9 mouse cellular contexts compared by ENCODE assay signal in the genomic region with DNA sequence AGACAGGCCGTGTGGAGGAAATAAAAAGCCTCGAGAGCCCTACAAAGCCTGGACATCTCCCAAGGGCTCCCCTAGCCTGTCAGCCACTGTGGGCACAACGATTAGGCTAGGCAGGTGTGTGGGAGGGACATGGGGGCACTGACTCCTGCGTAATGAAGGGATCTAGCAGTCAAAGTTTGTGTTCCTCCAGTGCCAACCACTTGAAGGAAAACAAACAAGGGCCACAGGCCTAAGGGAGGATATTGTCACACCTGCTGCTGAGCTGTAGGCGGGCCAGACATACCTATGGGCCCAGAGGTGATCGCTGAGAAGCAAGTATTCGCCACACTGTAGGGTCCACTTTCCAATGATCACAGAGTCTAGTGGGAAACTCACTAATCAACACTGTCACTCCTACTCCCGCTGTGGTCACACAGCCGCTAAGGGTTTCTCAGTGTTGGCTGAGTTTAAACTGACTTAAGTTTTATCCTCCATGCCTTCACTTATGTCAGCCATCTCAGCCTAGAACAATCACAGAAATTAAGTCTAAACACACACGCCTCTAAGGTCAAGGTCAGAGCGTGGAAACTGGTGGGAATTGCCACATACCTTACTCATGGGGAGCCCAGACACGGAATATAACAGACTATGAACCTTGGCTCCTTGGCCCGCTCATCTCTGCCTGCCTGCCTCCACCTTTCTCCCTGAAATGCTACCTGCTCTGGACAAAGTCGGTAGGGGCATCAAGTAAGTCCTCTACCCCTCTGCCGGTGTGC. TPM values are rescaled to one million over a fixed set of nuclear protein-coding genes. Genes with fewer than 3 reads are reported as not detected.
A peak's percentile ranks its signal among the peaks of the same experiment; 100 is the strongest.
DNase-seq lines count a peak whose midpoint lies in the region; ATAC-seq lines count a peak whose summit lies in the region.
"Had no signal": no experiment of that assay in that cellular context is flagged by ENCODE, and none has a peak within 500 bp of the region (broad histone marks: within the 10 kb centered on the region; RNA-seq: fewer than 3 reads in every experiment).

No protein-coding gene starts in this region.

- no peak overlapping the region for H3K27ac ChIP-seq in neural tube, embryonic 11.5 days (ENCODE audit: low read depth, low read length)
- H3K27ac ChIP-seq in forebrain, embryonic 16.5 days (ENCODE audit: low read length), result no peak overlapping the region
- no peak overlapping the region for H3K27ac ChIP-seq in liver, embryonic 15.5 days (replicated peaks)
- H3K27ac ChIP-seq in stomach, embryonic 15.5 days, result 0 out of 2 replicates have a peak overlapping the region, but pooled peaks have one; percentile 16

- 59% methylated on average over 15 of the region's 15 CpGs for WGBS in neural tube, embryonic 11.5 days
- WGBS in forebrain, embryonic 16.5 days, result 55% methylated on average over 15 of the region's 15 CpGs
- 44% methylated on average over 15 of the region's 15 CpGs for WGBS in liver, embryonic 15.5 days (ENCODE audit: insufficient replicate concordance)
- WGBS in stomach, embryonic 15.5 days, result 46% methylated on average over 15 of the region's 15 CpGs

- peak overlapping the region; percentile 61 for H3K4me2 ChIP-seq in neural tube, embryonic 11.5 days (ENCODE audit: low read depth)
- H3K4me2 ChIP-seq in forebrain, embryonic 16.5 days (ENCODE audit: low read length), result peak overlapping the region; percentile 52
- peak overlapping the region; percentile 78 for H3K4me2 ChIP-seq in liver, embryonic 15.5 days
- H3K4me2 ChIP-seq in stomach, embryonic 15.5 days, result peak overlapping the region; percentile 95

- H3K27me3 ChIP-seq in neural tube, embryonic 11.5 days (ENCODE audit: control insufficient read depth, insufficient read depth, low read length), result 0 out of 2 replicates have a peak, but pooled peaks cover 2% of the 10 kb centered on the region
- H3K27me3 ChIP-seq in forebrain, embryonic 16.5 days (replicated peaks; ENCODE audit: control insufficient read depth, insufficient read depth, low read length), result no peaks in the 10 kb centered on the region
- 0 out of 2 replicates have a peak, but pooled peaks cover 6% of the 10 kb centered on the region for H3K27me3 ChIP-seq in liver, embryonic 15.5 days
- no peaks in the 10 kb centered on the region for H3K27me3 ChIP-seq in stomach, embryonic 15.5 days (replicated peaks)

- H3K4me3 ChIP-seq in neural tube, embryonic 11.5 days (ENCODE audit: low read depth, low read length), result peak overlapping the region; percentile 21; the same call in 1 of the 2 replicates
- peak overlapping the region; percentile 43 for H3K4me3 ChIP-seq in forebrain, embryonic 16.5 days (replicated peaks; ENCODE audit: low read length)
- peak overlapping the region; percentile 50 for H3K4me3 ChIP-seq in liver, embryonic 15.5 days (replicated peaks)
- peak overlapping the region; percentile 47 for H3K4me3 ChIP-seq in stomach, embryonic 15.5 days (replicated peaks)

- peak overlapping the region; percentile 37; the same call in 1 of the 2 replicates for H3K9ac ChIP-seq in neural tube, embryonic 11.5 days (ENCODE audit: low read length)
- H3K9ac ChIP-seq in forebrain, embryonic 16.5 days (replicated peaks; ENCODE audit: low read depth, low read length), result peak overlapping the region; percentile 28
- H3K9ac ChIP-seq in liver, embryonic 15.5 days, result peak overlapping the region; percentile 29; the same call in 1 of the 2 replicates
- no peak overlapping the region for H3K9ac ChIP-seq in stomach, embryonic 15.5 days

- no peaks in the 10 kb centered on the region for H3K4me1 ChIP-seq in neural tube, embryonic 11.5 days (ENCODE audit: control insufficient read depth, insufficient read depth, low read length)
- H3K4me1 ChIP-seq in forebrain, embryonic 16.5 days (replicated peaks; ENCODE audit: control insufficient read depth, insufficient read depth, low read length), result peaks cover 6% of the 10 kb centered on the region; the same call in 1 of the 2 replicates
- H3K4me1 ChIP-seq in liver, embryonic 15.5 days (replicated peaks), result peaks cover 16% of the 10 kb centered on the region
- H3K4me1 ChIP-seq in stomach, embryonic 15.5 days, result peaks cover 8% of the 10 kb centered on the region

- no peaks in the 10 kb centered on the region for H3K9me3 ChIP-seq in neural tube, embryonic 11.5 days (ENCODE audit: control insufficient read depth, low read length)
- H3K9me3 ChIP-seq in forebrain, embryonic 16.5 days (ENCODE audit: control insufficient read depth, low read length), result no peaks in the 10 kb centered on the region
- no peaks in the 10 kb centered on the region for H3K9me3 ChIP-seq in liver, embryonic 15.5 days (replicated peaks)
- no peaks in the 10 kb centered on the region for H3K9me3 ChIP-seq in stomach, embryonic 15.5 days

- ATAC-seq in neural tube, embryonic 11.5 days (ENCODE audit: insufficient read depth, low FRiP score, low TSS enrichment), result no peak; the same call in 1 of the 2 replicates
- ATAC-seq in forebrain, embryonic 16.5 days, result peak; percentile 11; the same call in 1 of the 2 replicates
- 0 out of 2 replicates have a peak, but pooled peaks have one; percentile 6 for ATAC-seq in liver, embryonic 15.5 days (ENCODE audit: insufficient read depth)
- no peak for ATAC-seq in stomach, embryonic 15.5 days (ENCODE audit: insufficient read depth, low FRiP score, low read depth)
- no peak for ATAC-seq in inflammation-experienced regulatory T-cells, adult 6 months

- no peak for DNase-seq in neural tube, embryonic 11.5 days (ENCODE audit: low spot score)
- no peak for DNase-seq in neural tube, embryonic 10.5 days (ENCODE audit: extremely low spot score, low spot score)
- no peak for DNase-seq in embryo, embryonic 10 days (ENCODE audit: low spot score)
- no peak for DNase-seq in thymus, postnatal 10 days (ENCODE audit: low spot score in 2 of 2)
- DNase-seq: cerebellum, adult 11-12 months had no signal

- no peaks in the 10 kb centered on the region for H3K36me3 ChIP-seq in neural tube, embryonic 11.5 days (ENCODE audit: control insufficient read depth, insufficient read depth, low read length)
- H3K36me3 ChIP-seq in forebrain, embryonic 16.5 days (ENCODE audit: control insufficient read depth, insufficient read depth), result peaks cover 1% of the 10 kb centered on the region; the same call in 1 of the 2 replicates
- H3K36me3 ChIP-seq in liver, embryonic 15.5 days (replicated peaks), result peaks cover 5% of the 10 kb centered on the region
- H3K36me3 ChIP-seq in stomach, embryonic 15.5 days, result no peaks in the 10 kb centered on the region

RNA-seq across cellular contexts. Expression of a gene that starts 0.8 kb away (rescaled TPM):
- 0.60 and 0.69 TPM in 2 replicates for polyA plus RNA-seq in neural tube, embryonic 11.5 days (2014; fragmentation: Nextera tagmentation; extraction: Ambion mirVana)
- 4.2 and 6.7 TPM in 2 replicates for polyA plus RNA-seq in forebrain, embryonic 16.5 days (2015; fragmentation: Nextera tagmentation; extraction: Ambion mirVana)
- 2.3 and 2.7 TPM in 2 replicates for polyA plus RNA-seq in liver, embryonic 15.5 days (2015; fragmentation: Nextera tagmentation; extraction: Ambion mirVana)
- 3.8 and 5.1 TPM in 2 replicates for polyA plus RNA-seq in stomach, embryonic 15.5 days (2015; fragmentation: Nextera tagmentation; extraction: Ambion mirVana)
- under 1 TPM in 1 of 3 experiments, not detected in 2; 0.51 TPM for polyA plus RNA-seq in inflammation-experienced regulatory T-cells, adult 6 months (2017; shearing (Covaris generic))

RNA-seq across cellular contexts. Expression of a gene that starts 23.2 kb away (rescaled TPM):
- polyA plus RNA-seq in neural tube, embryonic 11.5 days (2014; fragmentation: Nextera tagmentation; extraction: Ambion mirVana), result 30.6 and 30.9 TPM in 2 replicates
- 44.6 and 51.2 TPM in 2 replicates for polyA plus RNA-seq in forebrain, embryonic 16.5 days (2015; fragmentation: Nextera tagmentation; extraction: Ambion mirVana)
- 13.6 and 15.8 TPM in 2 replicates for polyA plus RNA-seq in liver, embryonic 15.5 days (2015; fragmentation: Nextera tagmentation; extraction: Ambion mirVana)
- polyA plus RNA-seq in stomach, embryonic 15.5 days (2015; fragmentation: Nextera tagmentation; extraction: Ambion mirVana), result 27.8 and 30.6 TPM in 2 replicates
- 10 to 100 TPM; 19.6 to 30.6 (median 23.2) TPM for polyA plus RNA-seq in inflammation-experienced regulatory T-cells, adult 6 months (2017; shearing (Covaris generic))

RNA-seq across cellular contexts. Expression of a gene that starts 52.6 kb away (rescaled TPM):
- polyA plus RNA-seq in neural tube, embryonic 11.5 days (2014; fragmentation: Nextera tagmentation; extraction: Ambion mirVana), result 40.6 and 44.5 TPM in 2 replicates
- 52.6 and 56.7 TPM in 2 replicates for polyA plus RNA-seq in forebrain, embryonic 16.5 days (2015; fragmentation: Nextera tagmentation; extraction: Ambion mirVana)
- polyA plus RNA-seq in liver, embryonic 15.5 days (2015; fragmentation: Nextera tagmentation; extraction: Ambion mirVana), result 13.7 and 16.0 TPM in 2 replicates
- polyA plus RNA-seq in stomach, embryonic 15.5 days (2015; fragmentation: Nextera tagmentation; extraction: Ambion mirVana), result 31.7 and 35.1 TPM in 2 replicates
- polyA plus RNA-seq in inflammation-experienced regulatory T-cells, adult 6 months (2017; shearing (Covaris generic)), result 1 to 10 TPM; 6.3 to 8.8 (median 7.6) TPM

RNA-seq across cellular contexts. Expression of a gene that starts 53.0 kb away (rescaled TPM):
- 247 and 252 TPM in 2 replicates for polyA plus RNA-seq in neural tube, embryonic 11.5 days (2014; fragmentation: Nextera tagmentation; extraction: Ambion mirVana)
- polyA plus RNA-seq in forebrain, embryonic 16.5 days (2015; fragmentation: Nextera tagmentation; extraction: Ambion mirVana), result 200 and 212 TPM in 2 replicates
- 86.6 and 89.6 TPM in 2 replicates for polyA plus RNA-seq in liver, embryonic 15.5 days (2015; fragmentation: Nextera tagmentation; extraction: Ambion mirVana)
- polyA plus RNA-seq in stomach, embryonic 15.5 days (2015; fragmentation: Nextera tagmentation; extraction: Ambion mirVana), result 175 and 192 TPM in 2 replicates
- 10 to 100 TPM; 75.3 to 89.0 (median 88.4) TPM for polyA plus RNA-seq in inflammation-experienced regulatory T-cells, adult 6 months (2017; shearing (Covaris generic))

Comparison
In these comparisons a context has a peak if more than half of its experiments do, and no peak if none do; other contexts are left out.
1. ATAC-seq: peak in forebrain, embryonic 16.5 days (single experiment) and liver, embryonic 15.5 days (single experiment); none in neural tube, embryonic 11.5 days (single experiment), stomach, embryonic 15.5 days (single experiment) and inflammation-experienced regulatory T-cells, adult 6 months (single experiment).
2. Peak in every context shown above with its lines, with median percentiles within 50 percentile points of each other: H3K4me2 ChIP-seq and H3K4me3 ChIP-seq.